Mouse (Mus musculus): ENCODE results near the gene Frmd4b.

GRCm38 (mm10) chr6:97555637-97556036 lies 61.7 kb downstream of the Frmd4b start:
- TF ChIP-seq ELF1 (IDR thresholded peaks at IDR 0.05; ENCODE audit: low read depth, low read length) (no peak), HCFC1 (IDR thresholded peaks at IDR 0.05; ENCODE audit: low read depth, low read length) (no peak), MYC (IDR thresholded peaks at IDR 0.05; ENCODE audit: low read depth, low read length) (no peak), SMC3 (IDR thresholded peaks at IDR 0.05; ENCODE audit: low read depth, low read length) (no peak)

All from CH12.LX (cell line).